Mouse (Mus musculus): ENCODE results near the gene Epb41l5.

GRCm38 (mm10) chr1:119536122-119536521 lies 112.7 kb downstream of the Epb41l5 start:
- TF ChIP-seq CTCF (IDR thresholded peaks at IDR 0.05; ENCODE audit: borderline replicate concordance, control insufficient read depth, extremely low read depth, insufficient read depth, low read length, poor library complexity) (no peak), POLR2A (IDR thresholded peaks at IDR 0.05; ENCODE audit: control insufficient read depth, extremely low read depth, insufficient read depth, low read length, poor library complexity) (no peak)

All from thymus, adult 2 months (tissue).